Mouse (Mus musculus) hindbrain, embryonic 13.5 days (tissue): ENCODE measurements around the gene Rnf225. TPM values are rescaled to one million over a fixed set of nuclear protein-coding genes. Genes with fewer than 3 reads are reported as not detected.
"Not testable (repeated sequence)": the region's sequence is repeated elsewhere in the genome, so short reads cannot be mapped to it uniquely, and the experiment has no call there.

ENCODE experiments used
- ATAC-seq: fragments of 200-750 bp; cut with Nextera tagmentation; 2 replicates; pipeline ENCODE4 v1.8.0; 2017; ENCODE audit warnings: moderate TSS enrichment; ENCODE audit not compliant: low FRiP score
- H3K27ac ChIP-seq: fragments of 300-500 bp; sonication (generic); 2 replicates; pipeline ENCODE4 v1.5.1; 2015; ENCODE audit warnings: inconsistent platforms, mild to moderate bottlenecking, moderate library complexity
- H3K27me3 ChIP-seq: fragments of 300-500 bp; sonication (generic); 2 replicates; pipeline ENCODE4 v1.6.1; 2015; ENCODE audit warnings: mild to moderate bottlenecking, inconsistent platforms
- H3K36me3 ChIP-seq: fragments of 300-500 bp; sonication (generic); 2 replicates; pipeline ENCODE4 v1.6.1; 2015; ENCODE audit warnings: mild to moderate bottlenecking, inconsistent platforms
- H3K4me1 ChIP-seq: fragments of 300-500 bp; sonication (generic); replicated peaks from 2 replicates; pipeline ENCODE4 v1.6.1; 2015; ENCODE audit warnings: inconsistent platforms
- H3K4me2 ChIP-seq: fragments of 300-500 bp; sonication (generic); 2 replicates; pipeline ENCODE4 v1.6.1; 2015; ENCODE audit warnings: inconsistent platforms, mild to moderate bottlenecking, moderate library complexity
- H3K4me3 ChIP-seq: fragments of 300-500 bp; sonication (generic); 2 replicates; pipeline ENCODE4 v1.5.1; 2015; ENCODE audit warnings: mild to moderate bottlenecking, inconsistent platforms
- H3K9ac ChIP-seq: fragments of 300-500 bp; sonication (generic); 2 replicates; pipeline ENCODE4 v1.6.1; 2015; ENCODE audit warnings: mild to moderate bottlenecking, inconsistent platforms
- H3K9me3 ChIP-seq: fragments of 300-500 bp; sonication (generic); 2 replicates; pipeline ENCODE4 v1.6.1; 2016; ENCODE audit warnings: inconsistent platforms
- WGBS: fragments of 180-500 bp; shearing (Covaris S2); methylation state at CpG from one replicate; pipeline ENCODE4 v1.1.7; 2015; 5-methylcytosine and 5-hydroxymethylcytosine counted together
- polyA plus RNA-seq: library from polyadenylated mRNA; unstranded; fragments of >200 nt; fragmentation: Nextera tagmentation; extraction: Ambion mirVana; gene quantifications from 2 replicates; pipeline ENCODE4 v1.2.1, GENCODE M21; 2015

The Rnf225 gene
- polyA plus RNA-seq: 0.70 TPM in 2 replicates

- Histone ChIP-seq H3K4me3 (peak within 1 kb of the TSS; percentile 32), H3K4me1 (peaks cover 22% of the 10 kb centered on the region), H3K27me3 (peaks cover 47% of the 10 kb centered on the region), H3K9ac (peak within 1 kb of the TSS; percentile 65), H3K27ac (no peak within 1 kb of the TSS), H3K9me3 (no peaks in the 10 kb centered on the region), H3K36me3 (peaks cover 51% of the 10 kb centered on the region), H3K4me2 (peak within 1 kb of the TSS; percentile 48)
- WGBS: 30% methylated on average over 8 of the region's 8 CpGs
- no peak for ATAC-seq
These were observed at the start of gene Rnf225 for GRCm38 (mm10) chr7:12927191-12927680. Rnf225 (plus strand) TSS chr7:12927416.

GRCm38 (mm10) chr7:12880036-12880435, 47.2 kb upstream of the Rnf225 start:
- peak overlapping the region; percentile 83; the same call in 1 of the 2 replicates for H3K4me2 ChIP-seq
- no peak for ATAC-seq
- 0 out of 2 replicates have a peak, but pooled peaks cover 3% of the 10 kb centered on the region for H3K27me3 ChIP-seq
- H3K9me3 ChIP-seq: 0 out of 2 replicates have a peak, but pooled peaks cover 3% of the 10 kb centered on the region
- no peak overlapping the region for H3K9ac ChIP-seq
- no peak overlapping the region for H3K27ac ChIP-seq
- peaks cover 23% of the 10 kb centered on the region for H3K4me1 ChIP-seq
- H3K4me3 ChIP-seq: no peak overlapping the region
- H3K36me3 ChIP-seq: peaks cover 8% of the 10 kb centered on the region

- H3K9me3 ChIP-seq, H3K27me3 ChIP-seq: not testable (repeated sequence)
- Histone ChIP-seq H3K4me2 (peak overlapping the region; percentile 83), H3K4me3 (peak overlapping the region; percentile 77), H3K4me1 (peaks cover 23% of the 10 kb centered on the region), H3K27ac (peak overlapping the region; percentile 49; the same call in 1 of the 2 replicates), H3K36me3 (peaks cover 12% of the 10 kb centered on the region), H3K9ac (peak overlapping the region; percentile 92)
- 49% methylated on average over 8 of the region's 8 CpGs for WGBS
- ATAC-seq: peak; percentile 44
These were observed 46.7 kb upstream of the Rnf225 start for GRCm38 (mm10) chr7:12880497-12880896.

GRCm38 (mm10) chr7:12880911-12881660, 46.1 kb upstream of the Rnf225 start, which contains the start of gene Zfp128:
Zfp128 (plus strand) TSS chr7:12881177.
- Histone ChIP-seq H3K4me3 (peak within 1 kb of the TSS; percentile 77), H3K9me3 (no peaks in the 10 kb centered on the region), H3K4me2 (peak within 1 kb of the TSS; percentile 83), H3K27me3 (no peaks in the 10 kb centered on the region), H3K9ac (peak within 1 kb of the TSS; percentile 92), H3K4me1 (peaks cover 23% of the 10 kb centered on the region), H3K27ac (peak within 1 kb of the TSS; percentile 49), H3K36me3 (peaks cover 18% of the 10 kb centered on the region)
- WGBS: 1% methylated on average over 35 of the region's 35 CpGs
- peak; percentile 98 for ATAC-seq

- Histone ChIP-seq H3K4me3 (no peak overlapping the region), H3K4me2 (no peak overlapping the region), H3K9ac (no peak overlapping the region), H3K9me3 (no peaks in the 10 kb centered on the region), H3K36me3 (peaks cover 73% of the 10 kb centered on the region), H3K4me1 (peaks cover 14% of the 10 kb centered on the region), H3K27ac (no peak overlapping the region), H3K27me3 (no peaks in the 10 kb centered on the region)
- no peak for ATAC-seq
- WGBS: 95% methylated on average over 12 of the region's 12 CpGs
These were observed 40.5 kb upstream of the Rnf225 start for GRCm38 (mm10) chr7:12886563-12887266.

- Histone ChIP-seq H3K27me3 (no peaks in the 10 kb centered on the region), H3K36me3 (peaks cover 81% of the 10 kb centered on the region), H3K4me3 (no peak overlapping the region), H3K27ac (no peak overlapping the region), H3K4me1 (peaks cover 6% of the 10 kb centered on the region), H3K9me3 (no peaks in the 10 kb centered on the region), H3K4me2 (no peak overlapping the region), H3K9ac (no peak overlapping the region)
- 98% methylated on average over 5 of the region's 5 CpGs for WGBS
- ATAC-seq: no peak
These were observed 39.6 kb upstream of the Rnf225 start for GRCm38 (mm10) chr7:12887585-12887984.

GRCm38 (mm10) chr7:12890928-12891327, 36.3 kb upstream of the Rnf225 start:
- ATAC-seq: no peak

GRCm38 (mm10) chr7:12891334-12891733, 35.9 kb upstream of the Rnf225 start:
- peaks cover 61% of the 10 kb centered on the region for H3K36me3 ChIP-seq
- H3K9ac ChIP-seq: no peak overlapping the region
- ATAC-seq: no peak
- no peak overlapping the region for H3K4me3 ChIP-seq
- WGBS: 88% methylated on average over 1 of the region's 1 CpGs
- no peak overlapping the region for H3K27ac ChIP-seq
- H3K9me3 ChIP-seq: no peaks in the 10 kb centered on the region
- H3K4me2 ChIP-seq: no peak overlapping the region
- no peaks in the 10 kb centered on the region for H3K27me3 ChIP-seq
- H3K4me1 ChIP-seq: no peaks in the 10 kb centered on the region

More at GRCm38 (mm10) chr7:12890928-12891327, 36.3 kb upstream of the Rnf225 start:
- peaks cover 65% of the 10 kb centered on the region for H3K36me3 ChIP-seq
- no peaks in the 10 kb centered on the region for H3K27me3 ChIP-seq
- H3K27ac ChIP-seq: no peak overlapping the region
- no peak overlapping the region for H3K4me3 ChIP-seq
- H3K9ac ChIP-seq: no peak overlapping the region
- no peaks in the 10 kb centered on the region for H3K4me1 ChIP-seq
- 93% methylated on average over 14 of the region's 14 CpGs for WGBS
- no peak overlapping the region for H3K4me2 ChIP-seq
- no peaks in the 10 kb centered on the region for H3K9me3 ChIP-seq

GRCm38 (mm10) chr7:12897655-12898410, 29.4 kb upstream of the Rnf225 start, which contains the start of gene Zscan22:
Zscan22 (plus strand) TSS chr7:12897815.
- no peaks in the 10 kb centered on the region for H3K27me3 ChIP-seq
- H3K9me3 ChIP-seq: no peaks in the 10 kb centered on the region
- peaks cover 6% of the 10 kb centered on the region for H3K36me3 ChIP-seq
- H3K4me3 ChIP-seq: peak within 1 kb of the TSS; percentile 55
- no peak within 1 kb of the TSS for H3K27ac ChIP-seq
- ATAC-seq: peak; percentile 98
- 6% methylated on average over 36 of the region's 36 CpGs for WGBS
- H3K4me1 ChIP-seq: peaks cover 16% of the 10 kb centered on the region
- H3K4me2 ChIP-seq: peak within 1 kb of the TSS; percentile 49
- H3K9ac ChIP-seq: peak within 1 kb of the TSS; percentile 73

GRCm38 (mm10) chr7:12901517-12901916, 25.7 kb upstream of the Rnf225 start:
- H3K36me3 ChIP-seq: peaks cover 39% of the 10 kb centered on the region
- no peak overlapping the region for H3K4me2 ChIP-seq
- no peak overlapping the region for H3K27ac ChIP-seq
- H3K27me3 ChIP-seq: no peaks in the 10 kb centered on the region
- ATAC-seq: no peak
- WGBS: 93% methylated on average over 5 of the region's 5 CpGs
- no peak overlapping the region for H3K4me3 ChIP-seq
- H3K4me1 ChIP-seq: peaks cover 16% of the 10 kb centered on the region
- no peak overlapping the region for H3K9ac ChIP-seq
- H3K9me3 ChIP-seq: no peaks in the 10 kb centered on the region

GRCm38 (mm10) chr7:12903623-12904022, 23.6 kb upstream of the Rnf225 start:
- Histone ChIP-seq H3K36me3 (peaks cover 60% of the 10 kb centered on the region), H3K9ac (0 out of 2 replicates have a peak overlapping the region, but pooled peaks have one; percentile 39), H3K4me3 (no peak overlapping the region), H3K4me2 (no peak overlapping the region), H3K27ac (no peak overlapping the region), H3K27me3 (no peaks in the 10 kb centered on the region), H3K4me1 (peaks cover 10% of the 10 kb centered on the region), H3K9me3 (no peaks in the 10 kb centered on the region)
- ATAC-seq: no peak
- 66% methylated on average over 10 of the region's 10 CpGs for WGBS

- H3K4me1 ChIP-seq: peaks cover 8% of the 10 kb centered on the region
- no peak for ATAC-seq
- H3K27me3 ChIP-seq: no peaks in the 10 kb centered on the region
- no peak overlapping the region for H3K4me3 ChIP-seq
- H3K27ac ChIP-seq: no peak overlapping the region
- no peaks in the 10 kb centered on the region for H3K9me3 ChIP-seq
- no peak overlapping the region for H3K9ac ChIP-seq
- H3K36me3 ChIP-seq: peaks cover 66% of the 10 kb centered on the region
- whole genome bisulfite sequencing: 96% methylated on average over 1 of the region's 1 CpGs
- no peak overlapping the region for H3K4me2 ChIP-seq
These were observed 22.1 kb upstream of the Rnf225 start for GRCm38 (mm10) chr7:12905146-12905545.
